Mouse (Mus musculus) layer of hippocampus, postnatal 14 days (tissue): ENCODE measurements around the gene Gm9837. TPM values are rescaled to one million over a fixed set of nuclear protein-coding genes. Genes with fewer than 3 reads are reported as not detected.

Experiments used
- DNase-seq, 2 experiments: peaks; one replicate each; pipeline ENCODE4 v3.0.0; 2021 to 2022; ENCODE audit warnings: low spot score in 2 of 2, mixed read lengths in 1 of 2
- total RNA-seq, 2 experiments: library from RNA; stranded (reverse); gene quantifications; 2 replicates each; pipeline ENCODE4 v1.2.3; 2021

The Gm9837 gene
- total RNA-seq, 2 experiments from 2014 or later: not detected

- no peak for DNase-seq
Measured at GRCm38 (mm10) chr11:53489007-53489406, 18.7 kb upstream of the Gm9837 start.

DNA sequence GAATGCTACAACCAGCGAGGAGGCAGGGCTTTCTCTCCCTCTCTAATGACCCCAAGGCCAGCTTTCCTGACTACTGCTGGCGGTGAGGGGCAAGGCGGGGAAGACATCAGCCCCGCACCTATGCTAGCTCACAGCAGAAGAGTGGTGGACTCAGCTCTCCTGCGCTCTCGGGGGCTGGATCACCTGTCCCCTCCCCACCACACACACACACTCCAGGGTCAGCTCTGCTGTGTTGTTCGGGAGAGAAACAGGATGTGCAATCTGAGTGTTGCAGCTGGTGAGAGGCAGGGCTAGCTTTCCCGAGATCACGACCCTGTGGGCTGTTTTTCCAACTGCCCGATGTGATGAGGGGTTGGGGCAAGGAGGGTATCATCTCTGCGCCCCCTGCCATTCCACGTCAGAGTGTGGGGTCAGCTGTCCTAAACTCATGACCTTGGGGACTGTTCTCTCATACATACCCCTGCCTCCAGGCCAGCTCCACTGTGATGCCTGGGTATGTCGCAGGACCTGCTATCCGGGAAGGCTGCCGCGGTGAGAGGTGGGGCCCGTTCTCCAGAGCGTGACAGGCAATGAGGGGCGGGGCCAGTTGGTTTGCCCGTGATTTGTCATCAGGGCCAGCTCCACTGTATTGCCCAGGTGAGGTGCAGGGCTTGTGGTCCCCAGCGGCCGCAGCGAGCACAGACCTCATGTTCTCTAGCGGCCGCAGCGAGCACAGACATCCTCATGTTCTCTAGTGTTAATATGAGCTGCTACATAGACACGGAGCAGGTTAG lies 16.7 kb upstream of the Gm9837 start:
- no peak for DNase-seq

- DNase-seq: no peak
Measured at GRCm38 (mm10) chr11:53486351-53486750, 16.1 kb upstream of the Gm9837 start.

DNA sequence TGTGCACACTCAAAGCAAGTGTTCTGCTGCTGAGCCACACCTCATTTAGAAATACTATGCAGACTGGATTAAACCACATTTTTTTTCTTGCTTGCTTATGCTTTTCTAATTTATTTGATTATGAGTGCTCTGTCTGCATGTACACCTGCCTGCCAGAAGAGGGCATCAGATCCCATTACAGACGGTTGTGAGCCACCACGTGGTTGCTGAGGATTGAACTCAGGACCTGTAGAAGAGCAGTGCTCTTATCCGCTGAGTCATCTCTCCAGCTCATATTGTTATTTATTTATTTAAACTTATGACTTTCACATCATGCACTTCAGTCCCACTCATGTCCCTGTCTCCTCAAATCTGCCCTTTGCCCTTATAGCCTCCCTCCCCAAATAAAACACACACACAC lies 15.4 kb upstream of the Gm9837 start:
- DNase-seq: no peak

DNA sequence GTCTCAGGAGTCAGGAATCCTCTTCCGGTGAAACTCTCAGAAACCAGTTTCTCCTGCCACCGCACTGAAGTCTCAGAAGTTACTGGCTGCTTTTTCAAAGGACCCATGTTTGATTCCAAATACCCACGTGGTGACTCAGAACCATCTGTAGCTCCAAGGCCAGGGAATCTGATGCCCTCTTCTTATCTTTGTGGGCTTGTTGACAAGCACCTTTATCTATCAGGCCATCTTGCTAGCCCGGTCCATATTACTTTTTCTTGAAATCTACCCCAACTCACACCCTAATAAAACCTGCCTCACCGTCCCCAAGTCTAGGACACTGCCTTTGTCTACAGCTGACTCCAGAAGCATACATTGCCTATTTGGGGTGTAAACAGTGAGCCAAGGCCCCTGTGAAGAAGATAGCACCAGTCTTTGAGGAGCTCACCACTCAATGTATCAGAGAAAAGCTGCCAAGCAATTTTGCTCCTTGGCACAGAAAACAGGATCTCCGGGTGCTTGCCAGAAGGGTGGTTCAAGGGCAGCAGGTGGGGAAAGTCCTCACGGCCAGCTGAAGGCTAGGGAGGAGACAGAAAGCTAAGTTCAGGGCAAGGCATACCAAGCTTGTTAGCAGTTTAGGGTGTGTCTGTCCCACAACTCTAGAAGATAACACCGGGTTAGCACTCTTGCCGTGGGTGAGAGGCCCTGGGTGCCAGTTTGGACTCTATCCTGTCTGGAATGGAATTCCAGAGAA lies 13.0 kb upstream of the Gm9837 start:
- no peak for DNase-seq

DNA sequence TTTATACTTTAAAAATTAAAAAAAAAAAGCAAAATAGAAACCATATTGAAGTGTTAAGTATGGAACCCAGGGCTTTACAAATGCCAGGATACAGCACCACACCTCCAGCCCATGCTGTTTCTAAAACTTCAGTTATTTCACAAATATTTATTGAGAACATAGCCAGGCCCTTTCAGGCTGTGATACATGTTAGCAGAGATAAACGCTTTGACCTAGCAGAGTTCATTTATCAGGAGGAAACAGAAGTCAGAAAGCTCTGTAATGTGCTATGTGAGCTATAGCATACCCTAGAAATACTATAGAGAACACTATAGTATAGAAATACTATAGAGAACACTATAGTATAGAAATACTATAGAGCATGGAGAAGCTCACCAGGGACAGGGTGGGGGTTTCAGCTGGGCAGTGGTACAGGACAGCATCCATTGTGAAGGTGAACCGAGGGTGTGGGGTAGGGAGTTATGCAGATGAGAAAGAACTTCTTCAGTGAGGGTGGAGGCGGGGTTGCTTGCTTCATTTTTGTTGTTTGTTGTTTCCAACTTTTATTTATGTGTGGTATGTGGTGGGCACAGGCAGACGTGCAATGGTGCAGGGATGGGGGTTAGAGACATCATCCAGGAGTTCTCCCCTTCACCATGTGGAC lies 10.9 kb upstream of the Gm9837 start:
- no peak for DNase-seq

GRCm38 (mm10) chr11:53479783-53480301 lies 9.6 kb upstream of the Gm9837 start, which contains the start of the genes Gm9945 and Sowaha:
Gene Gm9945 (plus strand): TSS chr11:53480166.
Gene Sowaha (minus strand): TSS chr11:53480274.
- DNase-seq: peak; percentile 66 to 72

DNA sequence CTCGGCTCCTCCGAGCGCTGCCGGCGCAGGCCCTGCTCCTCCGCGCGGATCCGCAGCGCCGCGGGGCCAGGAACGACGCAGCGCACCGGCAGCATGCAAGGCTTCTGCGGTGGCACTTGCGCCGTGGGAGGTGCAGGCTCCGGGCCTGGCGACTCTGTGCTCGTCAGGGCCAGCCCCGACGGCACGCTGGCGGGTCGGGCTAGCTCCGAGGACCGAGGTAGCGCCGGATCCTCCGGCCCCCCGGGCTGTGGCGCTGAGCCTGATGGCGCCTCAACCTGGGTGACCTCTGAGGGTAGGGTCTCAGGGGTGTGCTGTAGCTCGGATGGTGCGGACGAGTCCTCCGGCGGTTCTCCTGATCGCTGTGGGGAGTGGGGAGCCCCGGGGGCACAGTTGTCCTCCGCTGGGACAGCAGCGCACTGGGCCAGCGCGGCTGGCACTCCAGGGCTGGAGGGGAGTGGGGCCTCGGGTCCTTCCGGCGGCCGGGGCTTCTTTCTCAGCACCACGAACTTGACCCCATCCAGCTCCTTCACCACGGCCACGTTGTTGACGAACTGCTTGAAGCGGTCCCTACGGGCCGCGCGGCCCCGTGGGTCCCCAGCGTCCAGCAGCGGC lies 9.0 kb upstream of the Gm9837 start:
- peak in 1 of 2 experiments; percentile 47 for DNase-seq

GRCm38 (mm10) chr11:53478383-53479170 lies 8.3 kb upstream of the Gm9837 start:
- peak in 1 of 2 experiments; percentile 54 for DNase-seq

DNA sequence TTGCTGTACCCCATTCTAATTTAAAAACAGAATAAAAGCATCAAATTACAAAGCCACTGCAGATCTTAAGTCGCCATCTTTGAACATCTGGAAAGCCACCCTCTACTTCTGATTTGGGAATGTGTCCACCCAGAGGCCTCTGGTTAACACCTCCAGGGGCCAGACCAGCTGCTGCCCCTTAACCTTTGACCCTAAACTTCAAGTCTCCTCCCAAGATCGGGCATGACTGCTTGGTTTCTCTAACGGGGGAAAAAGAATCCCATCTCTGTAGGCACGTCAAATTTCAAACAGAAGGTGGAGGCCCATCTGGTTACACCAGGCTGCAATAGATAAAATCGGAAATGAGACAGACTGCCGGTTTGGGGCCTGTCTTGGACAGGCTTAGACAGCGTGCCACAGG lies 7.6 kb upstream of the Gm9837 start:
- DNase-seq: no peak

DNA sequence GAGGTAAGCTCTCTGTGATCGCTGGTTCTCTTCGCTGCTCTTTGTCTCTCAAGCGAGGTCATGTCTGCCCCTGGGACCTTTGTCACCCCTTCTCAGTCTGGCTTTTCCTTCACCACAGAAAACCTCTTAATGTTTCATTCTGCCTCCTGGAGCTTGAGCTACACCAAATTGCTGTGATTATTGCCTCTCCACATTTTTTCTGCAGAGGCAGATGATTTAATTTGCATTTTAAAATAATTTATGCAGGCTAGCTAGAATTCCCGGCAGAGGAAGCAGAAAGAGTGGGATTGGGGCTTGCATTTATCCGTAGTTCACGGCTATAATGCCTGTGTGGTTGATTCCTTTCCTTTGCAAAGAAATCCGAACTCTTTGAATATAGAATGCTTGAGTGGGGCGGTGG lies 5.3 kb upstream of the Gm9837 start:
- DNase-seq: no peak

- DNase-seq: no peak
Measured at GRCm38 (mm10) chr11:53472709-53473108, 2.4 kb upstream of the Gm9837 start.

GRCm38 (mm10) chr11:53469294-53469967 lies 848 bp downstream of the Gm9837 start:
- no peak for DNase-seq

DNA sequence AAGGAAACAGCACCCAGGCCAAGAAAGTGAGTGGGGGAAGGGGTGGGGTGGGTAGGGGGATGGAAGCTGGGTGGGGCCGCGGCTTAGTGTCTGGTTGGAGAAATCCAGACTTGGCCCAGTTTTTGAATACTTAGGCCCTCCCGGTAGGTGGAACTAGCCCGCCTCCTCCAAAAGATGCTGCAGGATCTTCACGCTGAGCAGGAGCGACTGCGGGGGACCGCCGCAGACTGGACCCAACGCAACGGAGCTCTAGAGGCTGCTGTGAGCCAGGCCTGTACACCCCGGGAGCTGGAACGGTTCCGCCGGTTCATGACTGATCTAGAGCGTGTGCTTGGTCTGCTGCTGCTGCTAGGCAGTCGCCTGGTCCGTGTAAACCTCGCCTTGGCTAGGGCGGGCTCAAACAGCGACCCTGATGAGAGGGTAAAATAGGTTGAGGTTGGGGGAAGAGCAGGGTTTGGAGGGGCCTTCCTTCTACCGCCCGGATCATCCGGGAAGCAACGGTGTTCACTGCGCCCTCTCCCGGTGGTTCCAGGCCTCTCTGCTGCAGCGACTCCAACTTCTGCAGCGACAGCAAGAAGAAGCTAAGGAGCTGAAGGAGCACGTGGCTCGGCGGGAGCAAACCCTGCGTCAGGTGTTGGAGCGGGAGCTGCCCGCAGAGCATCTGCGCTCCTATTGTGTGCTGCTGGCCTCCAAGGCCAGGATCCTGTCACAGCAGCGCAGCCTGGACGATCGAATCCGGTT lies 3.9 kb downstream of the Gm9837 start:
- peak; percentile 79 to 82 for DNase-seq

GRCm38 (mm10) chr11:53463551-53464424 lies 6.5 kb downstream of the Gm9837 start:
- no peak for DNase-seq

GRCm38 (mm10) chr11:53461727-53462126 lies 8.6 kb downstream of the Gm9837 start:
- DNase-seq: no peak

- DNase-seq: no peak
Measured at GRCm38 (mm10) chr11:53460192-53460591, 10.1 kb downstream of the Gm9837 start.

DNA sequence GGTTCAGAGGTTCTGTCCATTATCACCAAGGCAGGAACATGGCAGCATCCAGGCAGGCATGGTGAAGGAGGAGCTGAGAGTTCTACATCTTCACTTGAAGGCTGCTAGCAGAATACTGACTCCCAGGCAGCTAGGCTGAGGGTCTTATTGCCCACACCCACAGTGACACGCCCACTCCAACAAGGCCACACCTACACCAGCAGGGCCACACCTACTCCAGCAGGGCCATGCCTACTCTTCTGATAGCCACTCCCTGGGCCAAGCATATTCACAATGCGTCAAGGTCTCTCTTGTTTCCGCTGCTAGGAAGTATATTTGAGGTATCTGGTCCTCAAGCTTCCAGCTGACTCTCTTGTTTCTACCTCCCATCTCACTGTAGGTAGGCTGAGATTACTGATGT lies 11.3 kb downstream of the Gm9837 start:
- DNase-seq: no peak
